Mouse (Mus musculus): ENCODE results near the gene Htra1. TPM values are rescaled to one million over a fixed set of nuclear protein-coding genes. Genes with fewer than 3 reads are reported as not detected.

Gene Htra1
- total RNA-seq, 2 experiments from 2014 or later = not detected

- no peak for ATAC-seq (replicated peaks; ENCODE audit: low FRiP score, poor library complexity, severe bottlenecking)
Observed at GRCm38 (mm10) chr7:130964686-130965085, 28.8 kb downstream of the Htra1 start.

GRCm38 (mm10) chr7:130965396-130965795, 29.5 kb downstream of the Htra1 start:
- ATAC-seq (replicated peaks; ENCODE audit: low FRiP score, poor library complexity, severe bottlenecking) = no peak

- ATAC-seq (replicated peaks; ENCODE audit: low FRiP score, poor library complexity, severe bottlenecking) = no peak
Observed at GRCm38 (mm10) chr7:130965909-130966365, 30.0 kb downstream of the Htra1 start.

GRCm38 (mm10) chr7:130966451-130966850, 30.5 kb downstream of the Htra1 start:
- no peak for ATAC-seq (replicated peaks; ENCODE audit: low FRiP score, poor library complexity, severe bottlenecking)

- no peak for ATAC-seq (replicated peaks; ENCODE audit: low FRiP score, poor library complexity, severe bottlenecking)
Observed at GRCm38 (mm10) chr7:130966876-130967275, 31.0 kb downstream of the Htra1 start.

- no peak for ATAC-seq (replicated peaks; ENCODE audit: low FRiP score, poor library complexity, severe bottlenecking)
Observed at GRCm38 (mm10) chr7:130967901-130968300, 32.0 kb downstream of the Htra1 start.

- no peak for ATAC-seq (replicated peaks; ENCODE audit: low FRiP score, poor library complexity, severe bottlenecking)
Observed at GRCm38 (mm10) chr7:130968537-130968936, 32.6 kb downstream of the Htra1 start.

- ATAC-seq (replicated peaks; ENCODE audit: low FRiP score, poor library complexity, severe bottlenecking) = no peak
Observed at GRCm38 (mm10) chr7:130969076-130969475, 33.2 kb downstream of the Htra1 start.

GRCm38 (mm10) chr7:130969507-130969906, 33.6 kb downstream of the Htra1 start:
- no peak for ATAC-seq (replicated peaks; ENCODE audit: low FRiP score, poor library complexity, severe bottlenecking)

- no peak for ATAC-seq (replicated peaks; ENCODE audit: low FRiP score, poor library complexity, severe bottlenecking)
Observed at GRCm38 (mm10) chr7:130972767-130973166, 36.9 kb downstream of the Htra1 start.

GRCm38 (mm10) chr7:130976305-130976935, 40.5 kb downstream of the Htra1 start:
- ATAC-seq (replicated peaks; ENCODE audit: low FRiP score, poor library complexity, severe bottlenecking) = no peak

- no peak for ATAC-seq (replicated peaks; ENCODE audit: low FRiP score, poor library complexity, severe bottlenecking)
Observed at GRCm38 (mm10) chr7:130977794-130978521, 42.0 kb downstream of the Htra1 start.

- no peak for ATAC-seq (replicated peaks; ENCODE audit: low FRiP score, poor library complexity, severe bottlenecking)
Observed at GRCm38 (mm10) chr7:130978545-130978944, 42.6 kb downstream of the Htra1 start.

GRCm38 (mm10) chr7:130980130-130980529, 44.2 kb downstream of the Htra1 start:
- no peak for ATAC-seq (replicated peaks; ENCODE audit: low FRiP score, poor library complexity, severe bottlenecking)

GRCm38 (mm10) chr7:130982371-130982770, 46.5 kb downstream of the Htra1 start:
- ATAC-seq (replicated peaks; ENCODE audit: low FRiP score, poor library complexity, severe bottlenecking) = no peak

GRCm38 (mm10) chr7:130982881-130983280, 47.0 kb downstream of the Htra1 start:
- ATAC-seq (replicated peaks; ENCODE audit: low FRiP score, poor library complexity, severe bottlenecking) = no peak

GRCm38 (mm10) chr7:130984294-130984693, 48.4 kb downstream of the Htra1 start:
- ATAC-seq (replicated peaks; ENCODE audit: low FRiP score, poor library complexity, severe bottlenecking) = no peak

GRCm38 (mm10) chr7:130985193-130985592, 49.3 kb downstream of the Htra1 start:
- ATAC-seq (replicated peaks; ENCODE audit: low FRiP score, poor library complexity, severe bottlenecking) = no peak

GRCm38 (mm10) chr7:130985716-130986115, 49.8 kb downstream of the Htra1 start:
- no peak for ATAC-seq (replicated peaks; ENCODE audit: low FRiP score, poor library complexity, severe bottlenecking)

GRCm38 (mm10) chr7:130988146-130988545, 52.2 kb downstream of the Htra1 start:
- no peak for ATAC-seq (replicated peaks; ENCODE audit: low FRiP score, poor library complexity, severe bottlenecking)

GRCm38 (mm10) chr7:130989371-130989770, 53.5 kb downstream of the Htra1 start:
- no peak for ATAC-seq (replicated peaks; ENCODE audit: low FRiP score, poor library complexity, severe bottlenecking)

Measured in erythroblast, adult 5-6 weeks (primary cell).